Mouse (Mus musculus) liver, adult (tissue): ENCODE measurements around the gene Cnot10.

ENCODE experiments used
- GATA4 ChIP-seq: IDR thresholded peaks from 2 replicates; pipeline ENCODE4 v1.6.1; 2014; ENCODE audit warnings: mild to moderate bottlenecking, low read length; ENCODE audit not compliant: insufficient replicate concordance

The Cnot10 gene

DNA sequence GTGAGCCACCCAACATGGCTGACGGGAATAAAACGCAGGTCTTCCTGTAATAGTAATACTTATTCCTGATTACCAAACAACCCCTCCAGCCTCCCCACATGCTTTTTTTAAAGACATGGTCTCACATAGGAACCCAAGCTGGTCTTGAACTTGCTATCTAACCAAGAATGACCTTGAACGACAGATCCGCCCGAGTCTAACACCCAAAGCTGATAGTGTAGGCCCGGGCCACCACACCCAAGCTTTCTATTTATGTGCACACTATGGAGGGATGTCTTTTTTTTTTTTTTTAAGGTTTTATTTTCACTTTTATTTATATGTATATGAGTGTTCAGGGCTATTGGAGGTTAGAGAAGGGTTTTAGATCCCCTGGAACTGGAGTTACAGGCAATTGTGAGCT lies 15.8 kb downstream of the Cnot10 start:
- no peak for TF ChIP-seq GATA4

DNA sequence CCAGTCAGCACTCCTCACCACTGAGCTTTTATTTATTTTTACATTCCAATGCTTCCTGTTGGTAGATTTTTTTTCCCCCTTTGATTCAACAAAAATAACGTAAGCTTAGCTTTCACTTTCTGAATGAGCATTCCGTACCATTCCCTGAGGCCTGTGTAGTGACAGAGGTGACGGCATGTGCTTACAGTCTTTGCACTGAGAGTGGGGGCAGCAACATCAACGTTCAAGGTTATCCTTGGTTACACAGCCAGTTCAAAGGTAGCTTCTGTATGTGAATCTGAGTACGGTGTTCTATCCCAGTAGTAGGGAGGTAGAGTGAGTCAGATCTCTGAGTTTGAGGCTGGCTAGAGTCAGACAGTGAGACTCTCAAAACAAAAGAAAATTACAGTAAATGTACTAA lies 18.8 kb downstream of the Cnot10 start:
- no peak for TF ChIP-seq GATA4

DNA sequence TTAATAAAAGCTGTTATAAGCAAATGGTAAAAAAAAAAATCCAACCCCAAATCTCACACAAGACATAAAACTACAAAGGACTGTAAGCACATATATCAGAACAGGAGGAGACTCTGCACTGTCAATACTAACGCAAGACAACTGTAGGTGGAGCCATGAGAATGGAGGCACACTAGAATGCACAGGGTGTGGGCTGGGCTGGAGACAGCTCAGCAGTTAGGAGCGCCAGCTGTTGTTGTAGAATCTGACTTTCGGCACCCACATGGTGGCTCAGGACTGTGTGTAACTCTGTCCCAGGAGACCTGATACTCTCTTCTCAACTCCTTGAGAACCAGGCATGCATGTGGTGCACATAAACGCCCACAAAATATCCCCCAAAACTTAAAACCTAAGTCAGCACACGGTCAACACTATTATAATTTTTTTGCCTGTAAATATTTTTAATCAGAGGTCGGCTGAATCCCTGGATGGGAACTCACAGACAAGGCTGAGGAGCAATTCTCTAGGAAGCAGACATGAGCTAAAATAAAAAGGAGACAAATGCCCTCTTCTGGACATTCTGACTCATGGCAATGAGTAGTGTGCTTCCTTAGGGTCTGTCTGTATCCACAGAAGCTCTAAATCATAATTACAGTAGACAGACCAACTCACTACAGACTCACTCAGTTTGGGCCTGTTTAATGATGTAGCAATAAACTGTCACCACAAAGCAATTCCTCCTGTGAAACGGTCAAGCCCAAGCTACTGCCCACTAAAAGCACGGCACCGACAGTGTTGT lies 25.6 kb downstream of the Cnot10 start:
- no peak for TF ChIP-seq GATA4

DNA sequence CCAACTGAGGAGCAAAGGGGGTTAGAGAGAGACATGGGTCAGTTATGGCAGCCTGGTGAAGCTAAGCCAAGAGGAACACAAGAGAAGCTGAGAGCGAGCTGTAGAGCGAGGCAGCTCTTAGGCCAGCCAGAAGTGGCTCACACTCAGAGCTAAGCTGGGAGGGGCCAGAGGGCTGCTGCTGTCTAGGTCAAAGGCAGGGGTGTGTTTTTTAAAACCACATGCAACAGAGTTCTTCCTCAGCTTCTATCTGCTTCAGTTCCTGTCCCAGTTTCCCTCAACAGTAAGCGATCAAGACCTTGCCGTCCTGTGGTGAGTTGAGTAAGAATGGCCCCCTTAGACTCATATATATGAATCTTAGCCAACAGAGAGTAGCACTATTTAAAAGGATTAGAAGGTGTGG lies 27.0 kb downstream of the Cnot10 start:
- no peak for TF ChIP-seq GATA4

DNA sequence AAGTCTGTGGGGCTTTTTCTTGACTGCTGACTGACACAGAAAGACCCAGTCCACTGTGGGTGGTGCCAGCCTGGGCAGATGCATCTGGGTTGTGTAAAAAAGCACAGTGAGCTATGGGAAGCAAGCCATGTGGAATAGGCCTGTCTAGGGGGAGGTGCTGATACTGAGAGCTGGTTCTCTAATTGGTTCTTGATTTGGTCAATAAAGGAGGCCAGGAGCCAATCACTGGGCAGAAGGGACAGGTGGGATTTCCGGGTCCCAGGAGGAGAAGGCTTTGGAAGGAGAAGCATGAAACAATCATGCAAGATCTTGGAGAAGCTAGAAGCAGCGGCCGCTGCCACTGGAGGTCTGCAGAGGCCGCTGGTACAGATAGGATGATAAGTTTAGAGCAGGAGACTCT lies 27.4 kb downstream of the Cnot10 start:
- no peak for TF ChIP-seq GATA4

- no peak for TF ChIP-seq GATA4
Observed at GRCm38 (mm10) chr9:114610266-114610665, 29.7 kb downstream of the Cnot10 start.

DNA sequence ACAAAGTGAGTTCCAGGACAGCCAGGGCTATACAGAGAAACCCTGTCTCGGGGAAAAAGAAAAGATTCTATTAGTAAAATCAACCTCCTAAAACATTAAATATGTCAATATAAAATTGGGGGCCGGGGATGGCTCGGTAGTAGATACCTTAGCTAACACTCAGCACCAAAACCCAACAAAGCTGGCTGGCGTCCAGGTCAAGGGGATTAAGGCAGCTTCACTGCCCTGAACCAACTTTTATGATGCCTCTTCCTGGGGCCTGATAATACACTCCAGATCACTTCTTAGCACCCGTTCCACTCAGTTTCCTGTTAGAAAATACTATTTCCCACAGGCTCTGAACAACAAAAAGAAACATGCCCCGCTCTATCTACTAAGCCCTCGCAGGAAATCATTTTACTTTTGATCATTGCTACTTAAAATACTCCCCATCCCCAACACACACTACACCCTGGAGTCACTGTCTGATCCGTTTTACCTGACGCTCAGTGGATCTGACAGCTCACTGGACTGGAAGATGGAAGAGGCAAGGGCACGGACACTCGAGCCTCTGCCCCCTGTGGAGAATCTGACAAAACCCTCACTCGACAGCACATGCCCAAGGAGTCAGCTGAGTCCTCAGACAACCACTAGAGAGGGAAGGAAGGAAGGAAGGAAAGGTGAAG lies 36.0 kb downstream of the Cnot10 start:
- no peak for TF ChIP-seq GATA4

DNA sequence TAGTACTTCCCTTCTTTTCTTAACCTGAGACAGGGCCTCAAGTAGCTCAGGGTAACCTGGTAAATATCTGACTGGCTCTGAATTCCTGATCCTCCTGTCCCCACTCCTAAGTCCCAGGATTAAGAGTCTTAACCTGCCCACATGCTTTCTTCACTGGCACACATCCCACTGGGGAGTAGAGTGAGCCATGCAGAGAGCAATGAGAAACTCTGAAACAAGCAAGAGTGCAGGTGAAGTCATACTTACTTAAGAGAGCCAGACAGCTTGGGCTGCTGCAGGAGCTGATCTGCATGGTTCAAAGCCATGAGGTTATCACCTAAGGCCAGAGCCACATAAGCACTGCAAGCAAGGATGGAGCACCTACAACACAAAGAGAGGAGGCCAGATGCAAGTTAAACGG lies 38.9 kb downstream of the Cnot10 start:
- no peak for TF ChIP-seq GATA4

- TF ChIP-seq GATA4 = no peak
Observed at GRCm38 (mm10) chr9:114585017-114585345, 55.0 kb downstream of the Cnot10 start.

GRCm38 (mm10) chr9:114584183-114585016 lies 55.6 kb downstream of the Cnot10 start:
- TF ChIP-seq GATA4 = no peak

- TF ChIP-seq GATA4 = no peak
Observed at GRCm38 (mm10) chr9:114583812-114584182, 56.2 kb downstream of the Cnot10 start.

DNA sequence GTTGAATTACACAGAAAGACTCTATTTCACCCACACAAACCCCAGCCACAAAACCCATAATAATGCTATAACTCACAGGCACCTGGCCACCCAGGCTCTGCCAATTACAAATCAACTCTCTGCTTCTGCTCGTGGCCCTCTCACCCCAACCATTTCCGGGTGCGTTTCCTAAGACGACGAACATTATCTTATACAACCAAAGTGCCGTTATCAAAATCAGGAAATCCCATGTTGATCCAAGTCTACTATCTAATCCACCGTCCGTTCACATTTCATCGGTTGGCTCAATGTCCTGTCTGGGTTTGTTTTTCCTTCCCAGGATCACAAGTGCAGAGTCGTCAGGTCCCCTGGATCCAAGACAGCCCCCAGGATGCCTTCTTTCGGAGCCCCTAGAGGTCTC lies 61.3 kb downstream of the Cnot10 start:
- TF ChIP-seq GATA4 = peak; percentile 92; the same call in 1 of the 2 replicates

- no peak for TF ChIP-seq GATA4
Observed at GRCm38 (mm10) chr9:114576001-114576400, 64.0 kb downstream of the Cnot10 start.

DNA sequence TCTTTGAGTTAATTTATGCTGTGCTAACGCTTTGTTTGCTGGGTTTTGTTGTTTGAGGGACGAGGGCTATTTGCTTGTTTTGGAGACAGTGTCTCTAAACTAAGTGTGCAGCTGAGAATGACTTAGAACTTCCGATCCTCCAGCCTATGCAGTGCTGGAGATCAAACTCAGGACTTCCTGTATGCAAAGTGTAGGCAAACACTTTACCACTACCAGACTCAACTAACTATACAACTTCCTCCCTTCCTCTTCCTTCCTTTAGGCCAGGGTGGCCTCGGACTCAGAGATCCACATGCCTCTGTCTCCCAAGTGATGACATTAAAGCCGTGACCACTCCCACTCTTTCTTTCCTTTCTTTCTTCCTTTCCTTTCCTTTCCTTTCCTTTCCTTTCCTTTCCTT lies 66.5 kb downstream of the Cnot10 start:
- no peak for TF ChIP-seq GATA4

GRCm38 (mm10) chr9:114568682-114569474 lies 71.1 kb downstream of the Cnot10 start:
- TF ChIP-seq GATA4 = no peak

DNA sequence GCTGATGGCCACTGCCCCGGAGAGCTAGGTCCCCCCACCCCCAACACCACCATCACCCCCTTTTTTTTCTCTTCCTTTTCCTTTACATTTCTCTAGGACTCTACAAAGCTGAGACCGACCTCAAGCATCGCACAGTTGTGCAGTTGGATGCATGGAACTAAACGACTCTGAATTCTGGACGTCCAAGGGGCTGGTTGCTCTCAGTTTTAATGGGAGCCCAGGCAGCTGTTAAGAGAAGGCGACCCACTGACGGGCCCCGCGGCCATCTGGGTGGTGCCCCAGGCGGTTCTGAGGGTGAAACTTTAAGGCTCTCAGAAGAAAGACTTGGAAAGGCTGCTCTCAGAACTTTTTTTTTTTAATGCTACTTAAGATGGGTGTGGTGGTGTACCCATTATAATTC lies 75.3 kb downstream of the Cnot10 start:
- TF ChIP-seq GATA4 = no peak
